Mouse (Mus musculus): ENCODE data around the gene Net1. TPM values are rescaled to one million over a fixed set of nuclear protein-coding genes. Genes with fewer than 3 reads are reported as not detected.
"Not testable (repeated sequence)": the region's sequence is repeated elsewhere in the genome, so short reads cannot be mapped to it uniquely, and the experiment has no call there.

Net1 gene
- polyA plus RNA-seq, 1 experiment from 2014 or later, result 106 TPM

DNA sequence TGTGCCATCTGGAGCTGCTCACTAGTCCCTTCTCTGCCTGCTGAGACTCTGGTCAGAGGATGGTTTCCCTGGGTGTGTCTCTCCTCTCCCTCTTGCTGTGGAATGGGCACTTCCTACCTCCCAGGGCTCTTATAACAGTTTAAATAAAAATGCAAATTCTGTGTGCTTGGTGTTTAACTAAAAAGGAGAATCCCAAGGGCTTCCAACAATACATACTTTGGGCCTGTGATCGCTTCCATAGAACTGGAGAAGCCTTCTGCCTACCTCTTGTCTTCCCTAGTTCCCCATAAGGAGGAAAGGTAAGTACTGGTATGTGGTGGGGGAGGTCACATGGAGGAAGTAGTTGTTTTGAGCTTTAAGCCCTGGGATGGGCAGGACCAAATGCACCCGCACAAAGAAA, 63.2 kb downstream of the Net1 start:
- Histone ChIP-seq H3K4me1 (replicated peaks; ENCODE audit: control insufficient read depth, insufficient read depth, low read length) (no peaks in the 10 kb centered on the region), H3K4me3 (ENCODE audit: low read depth, low read length) (no peak overlapping the region), H3K27ac (ENCODE audit: low read depth, low read length) (no peak overlapping the region), H3K9ac (ENCODE audit: low read depth, low read length) (no peak overlapping the region), H3K27me3 (replicated peaks; ENCODE audit: control insufficient read depth, insufficient read depth, low read length) (no peaks in the 10 kb centered on the region), H3K36me3 (ENCODE audit: control insufficient read depth, insufficient read depth) (no peaks in the 10 kb centered on the region), H3K9me3 (ENCODE audit: control insufficient read depth) (no peaks in the 10 kb centered on the region), H3K4me2 (replicated peaks; ENCODE audit: low read depth) (no peak overlapping the region)
- 86% methylated on average over 2 of the region's 2 CpGs for WGBS
- TF ChIP-seq CTCF (IDR thresholded peaks at IDR 0.05; ENCODE audit: low read depth), result no peak
- ATAC-seq, result no peak

DNA sequence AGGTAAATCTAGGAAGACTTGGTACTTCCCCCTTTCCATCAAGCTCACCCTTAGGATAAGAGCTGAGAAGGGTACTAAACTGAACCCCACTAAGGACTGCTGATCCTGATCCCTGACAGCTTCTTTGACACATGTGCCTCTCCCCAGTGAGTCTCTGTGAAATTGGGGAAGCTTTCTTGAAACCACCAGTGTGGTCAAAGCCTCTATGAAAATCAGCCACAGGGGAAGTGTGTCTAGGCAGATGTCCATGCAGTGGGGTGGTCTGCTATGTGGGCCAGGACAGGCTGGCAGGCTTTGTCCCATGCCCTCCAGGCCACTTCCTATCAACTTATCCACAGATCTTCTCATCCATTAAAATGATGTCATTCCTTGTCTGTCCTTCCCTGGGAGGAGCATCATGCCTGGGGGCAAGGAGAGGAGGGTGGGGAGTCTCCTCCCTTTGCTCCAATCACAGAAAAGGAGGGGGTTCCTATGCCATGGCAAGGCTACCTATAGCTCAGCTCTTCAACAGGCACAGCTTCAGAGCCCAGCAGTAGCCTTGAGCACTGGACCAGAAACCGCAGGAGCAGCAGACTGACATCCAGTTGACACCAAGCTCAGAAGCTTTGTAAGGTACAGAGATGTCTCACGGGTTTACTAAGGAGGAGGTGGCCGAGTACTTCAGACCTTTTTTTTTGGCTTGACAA, 64.2 kb downstream of the Net1 start, which contains the start of gene Calm5:
Gene Calm5, plus strand, starts transcription at position 526 of the 686 bp plus-strand sequence.
- not testable (repeated sequence) for H3K27ac ChIP-seq (ENCODE audit: low read depth, low read length); H3K36me3 ChIP-seq (ENCODE audit: control insufficient read depth, insufficient read depth); H3K4me1 ChIP-seq (replicated peaks; ENCODE audit: control insufficient read depth, insufficient read depth, low read length); ATAC-seq; H3K4me2 ChIP-seq (replicated peaks; ENCODE audit: low read depth); H3K27me3 ChIP-seq (replicated peaks; ENCODE audit: control insufficient read depth, insufficient read depth, low read length); H3K9me3 ChIP-seq (ENCODE audit: control insufficient read depth); H3K4me3 ChIP-seq (ENCODE audit: low read depth, low read length); H3K9ac ChIP-seq (ENCODE audit: low read depth, low read length)
- WGBS, result 80% methylated on average over 3 of the region's 3 CpGs

DNA sequence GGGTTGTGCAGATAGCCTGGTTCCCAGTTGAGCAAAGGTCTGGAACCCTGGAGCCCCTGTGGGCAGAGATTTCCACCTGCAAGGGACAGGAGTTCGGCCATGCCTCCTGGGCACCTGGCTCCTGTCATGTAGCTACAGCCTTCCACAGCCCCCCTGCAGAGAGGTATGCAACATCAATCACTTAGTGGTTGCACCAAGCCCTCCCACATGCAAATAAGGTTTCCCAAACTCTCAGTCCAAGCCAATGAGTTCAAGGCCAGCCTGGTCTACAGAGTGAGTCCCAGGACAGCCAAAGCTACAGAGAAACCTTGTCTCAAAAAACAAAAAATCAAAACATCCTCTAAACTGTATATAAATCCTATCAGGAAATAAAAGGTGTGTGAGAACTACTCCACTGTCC, 67.7 kb downstream of the Net1 start:
- Histone ChIP-seq H3K9me3 (ENCODE audit: control insufficient read depth) (no peaks in the 10 kb centered on the region), H3K4me3 (ENCODE audit: low read depth, low read length) (no peak overlapping the region), H3K4me2 (replicated peaks; ENCODE audit: low read depth) (no peak overlapping the region), H3K9ac (ENCODE audit: low read depth, low read length) (no peak overlapping the region), H3K4me1 (replicated peaks; ENCODE audit: control insufficient read depth, insufficient read depth, low read length) (no peaks in the 10 kb centered on the region), H3K27ac (ENCODE audit: low read depth, low read length) (no peak overlapping the region), H3K36me3 (ENCODE audit: control insufficient read depth, insufficient read depth) (no peaks in the 10 kb centered on the region), H3K27me3 (replicated peaks; ENCODE audit: control insufficient read depth, insufficient read depth, low read length) (no peaks in the 10 kb centered on the region)
- ATAC-seq, result no peak
- 85% methylated on average over 1 of the region's 1 CpGs for WGBS
- no peak for TF ChIP-seq CTCF (IDR thresholded peaks at IDR 0.05; ENCODE audit: low read depth)

DNA sequence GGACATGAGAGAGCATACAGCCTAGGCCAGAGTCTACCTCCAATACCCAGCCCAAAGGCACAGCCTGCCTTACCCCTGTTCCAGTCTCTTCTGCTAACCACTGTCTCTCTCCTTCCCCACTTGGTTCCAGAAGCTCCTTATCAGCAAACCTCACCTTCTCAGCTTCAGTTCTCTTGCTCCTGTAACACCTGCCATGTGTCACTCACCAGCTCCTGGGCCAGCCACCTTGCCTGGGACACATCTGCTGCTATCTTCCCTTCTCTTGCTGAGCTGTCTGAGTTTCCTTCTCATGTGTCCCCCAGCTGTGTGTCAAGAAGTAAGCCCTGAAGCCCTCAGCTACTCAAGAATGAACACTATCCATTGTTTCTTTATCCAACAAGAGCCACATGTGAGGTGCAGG, 77.4 kb downstream of the Net1 start:
- not testable (repeated sequence) for H3K27ac ChIP-seq (ENCODE audit: low read depth, low read length); H3K4me3 ChIP-seq (ENCODE audit: low read depth, low read length); H3K9me3 ChIP-seq (ENCODE audit: control insufficient read depth); H3K9ac ChIP-seq (ENCODE audit: low read depth, low read length); H3K27me3 ChIP-seq (replicated peaks; ENCODE audit: control insufficient read depth, insufficient read depth, low read length); H3K4me2 ChIP-seq (replicated peaks; ENCODE audit: low read depth); ATAC-seq; H3K36me3 ChIP-seq (ENCODE audit: control insufficient read depth, insufficient read depth); H3K4me1 ChIP-seq (replicated peaks; ENCODE audit: control insufficient read depth, insufficient read depth, low read length)

DNA sequence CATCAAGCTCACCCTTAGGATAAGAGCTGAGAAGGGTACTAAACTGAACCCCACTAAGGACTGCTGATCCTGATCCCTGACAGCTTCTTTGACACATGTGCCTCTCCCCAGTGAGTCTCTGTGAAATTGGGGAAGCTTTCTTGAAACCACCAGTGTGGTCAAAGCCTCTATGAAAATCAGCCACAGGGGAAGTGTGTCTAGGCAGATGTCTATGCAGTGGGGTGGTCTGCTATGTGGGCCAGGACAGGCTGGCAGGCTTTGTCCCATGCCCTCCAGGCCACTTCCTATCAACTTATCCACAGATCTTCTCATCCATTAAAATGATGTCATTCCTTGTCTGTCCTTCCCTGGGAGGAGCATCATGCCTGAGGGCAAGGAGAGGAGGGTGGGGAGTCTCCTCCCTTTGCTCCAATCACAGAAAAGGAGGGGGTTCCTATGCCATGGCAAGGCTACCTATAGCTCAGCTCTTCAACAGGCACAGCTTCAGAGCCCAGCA, 80.7 kb downstream of the Net1 start, which contains the start of gene Calm4:
Gene Calm4, plus strand, starts transcription at position 446 of the 496 bp plus-strand sequence.
- H3K4me3 ChIP-seq (ENCODE audit: low read depth, low read length); H3K4me1 ChIP-seq (replicated peaks; ENCODE audit: control insufficient read depth, insufficient read depth, low read length); H3K36me3 ChIP-seq (ENCODE audit: control insufficient read depth, insufficient read depth); H3K27ac ChIP-seq (ENCODE audit: low read depth, low read length); H3K4me2 ChIP-seq (replicated peaks; ENCODE audit: low read depth); H3K9me3 ChIP-seq (ENCODE audit: control insufficient read depth); H3K9ac ChIP-seq (ENCODE audit: low read depth, low read length); H3K27me3 ChIP-seq (replicated peaks; ENCODE audit: control insufficient read depth, insufficient read depth, low read length); ATAC-seq: not testable (repeated sequence)

DNA sequence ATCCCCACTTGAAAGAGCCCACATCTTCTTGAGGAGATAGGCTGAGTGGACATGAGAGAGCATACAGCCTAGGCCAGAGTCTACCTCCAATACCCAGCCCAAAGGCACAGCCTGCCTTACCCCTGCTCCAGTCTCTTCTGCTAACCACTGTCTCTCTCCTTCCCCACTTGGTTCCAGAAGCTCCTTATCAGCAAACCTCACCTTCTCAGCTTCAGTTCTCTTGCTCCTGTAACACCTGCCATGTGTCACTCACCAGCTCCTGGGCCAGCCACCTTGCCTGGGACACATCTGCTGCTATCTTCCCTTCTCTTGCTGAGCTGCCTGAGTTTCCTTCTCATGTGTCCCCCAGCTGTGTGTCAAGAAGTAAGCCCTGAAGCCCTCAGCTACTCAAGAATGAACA, 84.4 kb downstream of the Net1 start:
- not testable (repeated sequence) for H3K4me1 ChIP-seq (replicated peaks; ENCODE audit: control insufficient read depth, insufficient read depth, low read length); H3K27ac ChIP-seq (ENCODE audit: low read depth, low read length); ATAC-seq; H3K36me3 ChIP-seq (ENCODE audit: control insufficient read depth, insufficient read depth); H3K27me3 ChIP-seq (replicated peaks; ENCODE audit: control insufficient read depth, insufficient read depth, low read length); H3K9ac ChIP-seq (ENCODE audit: low read depth, low read length); H3K9me3 ChIP-seq (ENCODE audit: control insufficient read depth); H3K4me3 ChIP-seq (ENCODE audit: low read depth, low read length); H3K4me2 ChIP-seq (replicated peaks; ENCODE audit: low read depth)

DNA sequence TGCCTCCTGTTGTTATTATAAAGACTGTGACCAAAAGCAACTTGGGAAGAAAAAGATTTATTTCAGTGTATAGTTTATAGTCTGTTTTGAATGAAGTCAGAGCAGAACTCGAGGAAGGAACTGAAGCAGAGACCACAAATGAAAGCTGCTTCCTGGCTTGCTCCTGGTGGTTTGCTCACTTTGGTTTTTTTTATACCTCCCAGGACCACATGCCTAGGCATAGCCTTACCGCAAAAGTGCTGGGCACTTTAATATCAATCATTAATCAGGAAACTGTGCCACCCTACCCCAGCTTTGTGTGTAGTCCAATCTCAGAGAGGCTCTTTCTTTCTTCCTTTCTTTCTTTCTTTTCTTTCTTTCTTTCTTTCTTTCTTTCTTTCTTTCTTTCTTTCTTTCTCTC, 85.6 kb downstream of the Net1 start:
- no peak for ATAC-seq
- WGBS, result 20% methylated on average over 2 of the region's 2 CpGs
- no peak overlapping the region for H3K9ac ChIP-seq (ENCODE audit: low read depth, low read length)
- no peak overlapping the region for H3K4me2 ChIP-seq (replicated peaks; ENCODE audit: low read depth)
- no peak overlapping the region for H3K27ac ChIP-seq (ENCODE audit: low read depth, low read length)
- H3K9me3 ChIP-seq (ENCODE audit: control insufficient read depth), result no peaks in the 10 kb centered on the region
- TF ChIP-seq CTCF (IDR thresholded peaks at IDR 0.05; ENCODE audit: low read depth), result no peak
- no peak overlapping the region for H3K4me3 ChIP-seq (ENCODE audit: low read depth, low read length)
- no peaks in the 10 kb centered on the region for H3K36me3 ChIP-seq (ENCODE audit: control insufficient read depth, insufficient read depth)
- H3K4me1 ChIP-seq (replicated peaks; ENCODE audit: control insufficient read depth, insufficient read depth, low read length), result no peaks in the 10 kb centered on the region
- H3K27me3 ChIP-seq (replicated peaks; ENCODE audit: control insufficient read depth, insufficient read depth, low read length), result no peaks in the 10 kb centered on the region

Small RNA genes within 50 kb of the gene (microRNA-seq; reads per million reads assigned to microRNA genes)
- gene Gm22460, result not detected

Other genes starting within 250 kb of the Net1 start
- not detected in 2 replicates for gene Calml3, start 113.9 kb downstream of the Net1 start, polyA plus RNA-seq (2015; fragmentation: Nextera tagmentation; extraction: Ambion mirVana)
- not detected in 2 replicates for gene Calm4, start 80.5 kb downstream of the Net1 start, polyA plus RNA-seq (2015; fragmentation: Nextera tagmentation; extraction: Ambion mirVana)
- gene Calm5, start 64.0 kb downstream of the Net1 start, polyA plus RNA-seq (2015; fragmentation: Nextera tagmentation; extraction: Ambion mirVana), result not detected in 2 replicates
- 44.1 and 58.4 TPM in 2 replicates for gene Tubal3, start 54 bp upstream of the Net1 start, polyA plus RNA-seq (2015; fragmentation: Nextera tagmentation; extraction: Ambion mirVana)
- 0.43 and 0.51 TPM in 2 replicates for gene Ucn3, start 27.1 kb upstream of the Net1 start, polyA plus RNA-seq (2015; fragmentation: Nextera tagmentation; extraction: Ambion mirVana)
- gene Akr1c14, start 130.8 kb upstream of the Net1 start, polyA plus RNA-seq (2015; fragmentation: Nextera tagmentation; extraction: Ambion mirVana), result 8.5 and 11.0 TPM in 2 replicates
- gene Akr1c18, start 232.4 kb upstream of the Net1 start, polyA plus RNA-seq (2015; fragmentation: Nextera tagmentation; extraction: Ambion mirVana), result 0.18 and 0.38 TPM in 2 replicates